Comparison of ENCODE assay signal across 10 mouse cellular contexts in the genomic region with DNA sequence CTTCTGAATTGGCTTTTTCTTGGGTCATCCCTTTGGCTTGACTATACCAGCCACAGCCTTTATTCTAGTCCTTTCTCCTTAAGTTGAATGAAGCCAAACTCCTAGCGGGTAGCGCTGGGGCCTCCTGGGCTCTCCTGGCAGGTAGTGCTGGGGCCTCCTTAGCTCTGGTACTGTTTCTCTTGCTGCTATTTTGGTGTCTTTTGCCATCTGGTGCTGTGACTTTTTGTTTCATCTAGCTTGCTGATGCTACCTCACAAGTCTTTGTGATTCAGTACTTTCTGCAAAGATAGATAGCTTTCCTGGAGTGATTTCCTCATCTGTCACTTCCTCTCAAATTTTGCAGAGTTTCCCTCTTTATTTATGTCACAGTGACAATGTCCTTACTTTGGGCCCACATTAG.
"Had no signal": no experiment of that assay in that cellular context is flagged by ENCODE, and none has a peak within 500 bp of the region (broad histone marks: within the 10 kb centered on the region; RNA-seq: fewer than 3 reads in every experiment).

No protein-coding gene starts in this region.

- DNase-seq: kidney, adult 2 months; kidney, postnatal 25 days; layer of hippocampus, adult 9-11 months; left cerebral cortex, postnatal 4 days; liver, postnatal 0 days; lung, embryonic 14.5 days; right cerebral cortex, postnatal 14 days; thymus, adult 2 months; thymus, postnatal 14 days; thymus, postnatal 4 days had no signal
